Mouse (Mus musculus): ENCODE results near the gene Ahcyl1. TPM values are rescaled to one million over a fixed set of nuclear protein-coding genes. Genes with fewer than 3 reads are reported as not detected.

Gene Ahcyl1
- polyA plus RNA-seq, 1 experiment from 2014 or later = 98.2 TPM

- Histone ChIP-seq H3K27me3 (ENCODE audit: low read depth, poor library complexity, severe bottlenecking) (no peaks in the 10 kb centered on the region), H3K4me1 (peaks cover 14% of the 10 kb centered on the region), H3K36me3 (no peaks in the 10 kb centered on the region), H3K4me3 (no peak overlapping the region), H3K9me3 (replicated peaks) (no peaks in the 10 kb centered on the region), H3K27ac (no peak overlapping the region)
- no peak for DNase-seq (ENCODE audit: low spot score)
- 93% methylated on average over 1 of the region's 1 CpGs for WGBS
Observed at GRCm38 (mm10) chr3:107733329-107733728, 37.0 kb upstream of the Ahcyl1 start.

GRCm38 (mm10) chr3:107730236-107730635 is 33.9 kb upstream of the Ahcyl1 start:
- Histone ChIP-seq H3K9me3 (replicated peaks) (no peaks in the 10 kb centered on the region), H3K4me1 (peaks cover 16% of the 10 kb centered on the region), H3K36me3 (no peaks in the 10 kb centered on the region), H3K27ac (no peak overlapping the region), H3K27me3 (ENCODE audit: low read depth, poor library complexity, severe bottlenecking) (no peaks in the 10 kb centered on the region), H3K4me3 (no peak overlapping the region)
- WGBS = 60% methylated on average over 2 of the region's 2 CpGs
- no peak for DNase-seq (ENCODE audit: low spot score)

GRCm38 (mm10) chr3:107728509-107728908 is 32.1 kb upstream of the Ahcyl1 start:
- DNase-seq (ENCODE audit: low spot score) = no peak
- H3K36me3 ChIP-seq = no peaks in the 10 kb centered on the region
- no peaks in the 10 kb centered on the region for H3K27me3 ChIP-seq (ENCODE audit: low read depth, poor library complexity, severe bottlenecking)
- H3K27ac ChIP-seq = 0 out of 2 replicates have a peak overlapping the region, but pooled peaks have one; percentile 20
- H3K4me3 ChIP-seq = no peak overlapping the region
- H3K4me1 ChIP-seq = peaks cover 16% of the 10 kb centered on the region
- WGBS = 66% methylated on average over 1 of the region's 1 CpGs
- H3K9me3 ChIP-seq (replicated peaks) = no peaks in the 10 kb centered on the region

- H3K4me3 ChIP-seq = no peak overlapping the region
- no peaks in the 10 kb centered on the region for H3K27me3 ChIP-seq (ENCODE audit: low read depth, poor library complexity, severe bottlenecking)
- H3K4me1 ChIP-seq = no peaks in the 10 kb centered on the region
- no peak for DNase-seq (ENCODE audit: low spot score)
- H3K27ac ChIP-seq = no peak overlapping the region
- H3K9me3 ChIP-seq (replicated peaks) = no peaks in the 10 kb centered on the region
- 88% methylated on average over 1 of the region's 1 CpGs for WGBS
- H3K36me3 ChIP-seq = no peaks in the 10 kb centered on the region
Observed at GRCm38 (mm10) chr3:107715971-107716370, 19.6 kb upstream of the Ahcyl1 start.

GRCm38 (mm10) chr3:107714276-107714933 is 18.0 kb upstream of the Ahcyl1 start:
- no peaks in the 10 kb centered on the region for H3K36me3 ChIP-seq
- WGBS = 62% methylated on average over 5 of the region's 5 CpGs
- H3K27ac ChIP-seq = no peak overlapping the region
- H3K4me1 ChIP-seq = no peaks in the 10 kb centered on the region
- no peaks in the 10 kb centered on the region for H3K9me3 ChIP-seq (replicated peaks)
- H3K4me3 ChIP-seq = no peak overlapping the region
- DNase-seq (ENCODE audit: low spot score) = no peak
- no peaks in the 10 kb centered on the region for H3K27me3 ChIP-seq (ENCODE audit: low read depth, poor library complexity, severe bottlenecking)

- Histone ChIP-seq H3K9me3 (replicated peaks) (no peaks in the 10 kb centered on the region), H3K4me3 (no peak overlapping the region), H3K4me1 (no peaks in the 10 kb centered on the region), H3K36me3 (no peaks in the 10 kb centered on the region), H3K27me3 (ENCODE audit: low read depth, poor library complexity, severe bottlenecking) (no peaks in the 10 kb centered on the region), H3K27ac (no peak overlapping the region)
- DNase-seq (ENCODE audit: low spot score) = no peak
- WGBS = 65% methylated on average over 3 of the region's 3 CpGs
Observed at GRCm38 (mm10) chr3:107712081-107712480, 15.7 kb upstream of the Ahcyl1 start.

- 68% methylated on average over 3 of the region's 3 CpGs for WGBS
- Histone ChIP-seq H3K4me3 (no peak overlapping the region), H3K4me1 (no peaks in the 10 kb centered on the region), H3K9me3 (replicated peaks) (no peaks in the 10 kb centered on the region), H3K27ac (no peak overlapping the region), H3K27me3 (ENCODE audit: low read depth, poor library complexity, severe bottlenecking) (no peaks in the 10 kb centered on the region), H3K36me3 (no peaks in the 10 kb centered on the region)
- DNase-seq (ENCODE audit: low spot score) = no peak
Observed at GRCm38 (mm10) chr3:107709156-107709555, 12.8 kb upstream of the Ahcyl1 start.

- H3K4me3 ChIP-seq = no peak overlapping the region
- no peak overlapping the region for H3K27ac ChIP-seq
- no peaks in the 10 kb centered on the region for H3K9me3 ChIP-seq (replicated peaks)
- 0 out of 2 replicates have a peak, but pooled peaks cover 2% of the 10 kb centered on the region for H3K4me1 ChIP-seq
- no peaks in the 10 kb centered on the region for H3K27me3 ChIP-seq (ENCODE audit: low read depth, poor library complexity, severe bottlenecking)
- no peak for DNase-seq (ENCODE audit: low spot score)
- WGBS = 90% methylated on average over 4 of the region's 4 CpGs
- H3K36me3 ChIP-seq = no peaks in the 10 kb centered on the region
Observed at GRCm38 (mm10) chr3:107707239-107707638, 10.9 kb upstream of the Ahcyl1 start.

- no peaks in the 10 kb centered on the region for H3K9me3 ChIP-seq (replicated peaks)
- H3K4me3 ChIP-seq = no peak overlapping the region
- no peak overlapping the region for H3K27ac ChIP-seq
- no peak for DNase-seq (ENCODE audit: low spot score)
- no peaks in the 10 kb centered on the region for H3K36me3 ChIP-seq
- 0 out of 2 replicates have a peak, but pooled peaks cover 2% of the 10 kb centered on the region for H3K4me1 ChIP-seq
- 38% methylated on average over 2 of the region's 2 CpGs for WGBS
- no peaks in the 10 kb centered on the region for H3K27me3 ChIP-seq (ENCODE audit: low read depth, poor library complexity, severe bottlenecking)
Observed at GRCm38 (mm10) chr3:107706164-107706563, 9.8 kb upstream of the Ahcyl1 start.

GRCm38 (mm10) chr3:107704371-107704705 is 8.0 kb upstream of the Ahcyl1 start:
- DNase-seq (ENCODE audit: low spot score) = no peak
- H3K36me3 ChIP-seq = no peaks in the 10 kb centered on the region
- H3K27ac ChIP-seq = no peak overlapping the region
- no peaks in the 10 kb centered on the region for H3K9me3 ChIP-seq (replicated peaks)
- 0 out of 2 replicates have a peak, but pooled peaks cover 2% of the 10 kb centered on the region for H3K4me1 ChIP-seq
- 93% methylated on average over 1 of the region's 1 CpGs for WGBS
- no peak overlapping the region for H3K4me3 ChIP-seq
- H3K27me3 ChIP-seq (ENCODE audit: low read depth, poor library complexity, severe bottlenecking) = no peaks in the 10 kb centered on the region

- Histone ChIP-seq H3K27ac (no peak overlapping the region; the same call in 1 of the 2 replicates), H3K4me1 (0 out of 2 replicates have a peak, but pooled peaks cover 2% of the 10 kb centered on the region), H3K4me3 (no peak overlapping the region), H3K9me3 (replicated peaks) (no peaks in the 10 kb centered on the region), H3K27me3 (ENCODE audit: low read depth, poor library complexity, severe bottlenecking) (no peaks in the 10 kb centered on the region), H3K36me3 (no peaks in the 10 kb centered on the region)
- 82% methylated on average over 7 of the region's 7 CpGs for WGBS
- DNase-seq (ENCODE audit: low spot score) = no peak
Observed at GRCm38 (mm10) chr3:107703675-107704370, 7.5 kb upstream of the Ahcyl1 start.

- no peaks in the 10 kb centered on the region for H3K36me3 ChIP-seq
- no peaks in the 10 kb centered on the region for H3K27me3 ChIP-seq (ENCODE audit: low read depth, poor library complexity, severe bottlenecking)
- no peak overlapping the region for H3K27ac ChIP-seq
- H3K9me3 ChIP-seq (replicated peaks) = no peaks in the 10 kb centered on the region
- WGBS = 84% methylated on average over 1 of the region's 1 CpGs
- no peak for DNase-seq (ENCODE audit: low spot score)
- peaks cover 4% of the 10 kb centered on the region; the same call in 1 of the 2 replicates for H3K4me1 ChIP-seq
- no peak overlapping the region for H3K4me3 ChIP-seq
Observed at GRCm38 (mm10) chr3:107701767-107702394, 5.5 kb upstream of the Ahcyl1 start.

GRCm38 (mm10) chr3:107700625-107701024 is 4.3 kb upstream of the Ahcyl1 start:
- Histone ChIP-seq H3K36me3 (no peaks in the 10 kb centered on the region), H3K4me1 (peaks cover 7% of the 10 kb centered on the region; the same call in 1 of the 2 replicates), H3K27ac (no peak overlapping the region), H3K4me3 (no peak overlapping the region), H3K9me3 (replicated peaks) (no peaks in the 10 kb centered on the region), H3K27me3 (ENCODE audit: low read depth, poor library complexity, severe bottlenecking) (no peaks in the 10 kb centered on the region)
- WGBS = 91% methylated on average over 2 of the region's 2 CpGs
- no peak for DNase-seq (ENCODE audit: low spot score)
